Mouse (Mus musculus) small intestine, adult 2 months (tissue): ENCODE measurements at regions not wholly inside any gene's neighbourhood (a gene's known extent, or its start where the extent isn't known, plus 50 kb on each side); places are given as distances from the start of the nearest gene placed in this dataset.

Experiments
- H3K27ac ChIP-seq: fragments of 200-500 bp; 2 replicates; pipeline ENCODE4 v1.5.1; 2012; ENCODE audit warnings: low read depth, low read length, control low read depth, inconsistent platforms; ENCODE audit not compliant: insufficient read depth
- H3K27me3 ChIP-seq: fragments of 200-500 bp; 2 replicates; pipeline ENCODE4 v1.6.1; 2012; ENCODE audit warnings: mild to moderate bottlenecking, moderate library complexity, low read length, inconsistent platforms; ENCODE audit not compliant: control insufficient read depth, insufficient read depth
- H3K36me3 ChIP-seq: fragments of 200-500 bp; 2 replicates; pipeline ENCODE4 v1.6.1; 2012; ENCODE audit warnings: mild to moderate bottlenecking, low read length, control low read depth, inconsistent platforms; ENCODE audit not compliant: control insufficient read depth, insufficient read depth
- H3K4me1 ChIP-seq: fragments of 200-500 bp; 2 replicates; pipeline ENCODE4 v1.6.1; 2012; ENCODE audit warnings: low read length, inconsistent platforms, mixed read lengths; ENCODE audit not compliant: control insufficient read depth, insufficient read depth, insufficient read length
- H3K4me3 ChIP-seq: fragments of 200-500 bp; 2 replicates; pipeline ENCODE4 v1.5.1; 2012; ENCODE audit warnings: low read depth, mild to moderate bottlenecking, control low read depth, inconsistent platforms, low read length, moderate library complexity
- CTCF ChIP-seq: fragments of 200-500 bp; IDR thresholded peaks from 2 replicates; pipeline ENCODE4 v1.5.1; 2012; ENCODE audit warnings: low read depth, mild to moderate bottlenecking, control low read depth, inconsistent platforms, low read length, moderate library complexity, mixed read lengths; ENCODE audit not compliant: insufficient replicate concordance, insufficient read length; ENCODE audit errors: extremely low read depth
- POLR2A ChIP-seq: fragments of 200-500 bp; IDR thresholded peaks from 2 replicates; pipeline ENCODE4 v1.6.1; 2012; ENCODE audit warnings: low read depth, mild to moderate bottlenecking, control low read depth, inconsistent platforms, low read length, moderate library complexity
- WGBS: fragments of 180-500 bp; shearing (Covaris S2); methylation state at CpG from one replicate; pipeline ENCODE4 v1.1.7; 2018; 5-methylcytosine and 5-hydroxymethylcytosine counted together

DNA sequence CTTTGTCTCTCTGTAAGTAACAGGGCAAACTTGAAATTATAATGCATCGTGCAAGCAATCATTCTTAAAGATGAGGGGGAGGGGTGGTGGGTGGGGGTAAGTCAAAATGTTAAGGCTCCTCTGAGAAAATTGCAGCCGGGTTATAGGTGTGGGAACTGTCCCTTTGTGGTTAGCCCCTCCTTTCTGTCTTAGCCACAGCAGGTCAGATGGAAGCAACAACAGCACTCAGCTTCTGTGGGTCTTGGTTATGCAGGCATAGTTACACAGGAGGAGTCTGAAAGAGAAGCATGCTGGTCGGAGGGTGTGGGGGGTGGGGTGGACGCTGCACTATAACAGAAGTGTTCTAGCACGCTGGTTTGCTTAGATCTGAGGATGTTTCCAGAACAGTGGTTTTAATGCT is 53.5 kb upstream of the Scrg1 start:
- Histone ChIP-seq H3K4me1 (no peaks in the 10 kb centered on the region), H3K27me3 (no peaks in the 10 kb centered on the region), H3K27ac (no peak overlapping the region), H3K36me3 (no peaks in the 10 kb centered on the region), H3K4me3 (no peak overlapping the region)
- TF ChIP-seq POLR2A (no peak), CTCF (no peak)
- 62% methylated on average over 5 of the region's 5 CpGs for WGBS

DNA sequence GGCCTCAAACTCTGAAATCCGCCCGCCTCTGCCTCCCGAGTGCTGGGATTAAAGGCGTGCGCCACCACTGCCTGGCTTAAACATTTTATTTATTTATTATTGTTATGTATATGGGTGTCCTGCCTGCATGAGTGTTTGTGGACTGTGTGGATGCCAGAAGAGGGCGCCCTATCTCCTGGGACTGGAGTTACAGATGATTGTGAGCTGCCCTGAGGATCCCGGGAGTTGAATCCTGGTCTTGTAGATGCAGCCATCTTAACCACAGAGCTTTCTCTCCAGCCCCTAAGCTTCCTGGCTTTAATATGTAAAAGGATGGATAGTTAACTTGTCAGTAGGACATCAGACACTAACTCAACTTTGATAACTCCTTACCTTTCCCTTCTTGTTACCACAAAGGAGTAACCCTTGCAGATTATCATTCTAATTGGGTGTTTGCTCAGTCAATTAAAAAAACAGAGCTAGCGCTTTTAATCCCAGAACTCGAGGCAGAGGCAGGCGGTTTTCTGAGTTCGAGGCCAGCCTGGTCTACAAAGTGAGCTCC is 52.0 kb upstream of the Scrg1 start:
- TF ChIP-seq POLR2A (no peak), CTCF (peak; percentile 11; the same call in 1 of the 2 replicates)
- 77% methylated on average over 11 of the region's 11 CpGs for WGBS

DNA sequence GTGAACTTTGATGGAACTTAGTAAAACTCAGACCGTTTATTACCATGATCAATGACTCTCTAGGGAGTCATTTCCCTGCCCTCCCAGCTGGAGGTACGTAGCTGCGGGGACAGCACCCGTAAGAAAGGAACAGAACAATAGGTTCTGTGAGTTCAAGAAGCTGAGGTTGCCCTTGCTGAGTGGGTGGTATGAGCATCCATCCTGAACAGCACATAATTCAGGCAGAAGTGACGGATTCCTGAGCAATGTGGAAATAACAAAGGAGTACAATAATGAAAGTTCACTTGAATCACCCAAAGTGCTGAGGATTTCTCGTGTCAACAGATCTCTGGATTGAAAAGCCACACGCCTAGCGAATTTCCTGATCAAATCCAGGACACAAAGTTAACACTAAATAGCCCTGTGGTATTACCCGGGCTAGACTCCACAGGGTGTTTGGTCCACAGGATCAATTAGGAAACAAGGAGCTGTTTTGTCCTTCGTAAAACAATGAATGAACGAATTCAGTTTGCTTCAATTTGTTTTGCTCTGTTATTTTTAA is 50.4 kb upstream of the Scrg1 start:
- 50% methylated on average over 11 of the region's 11 CpGs for WGBS
- no peaks in the 10 kb centered on the region for H3K27me3 ChIP-seq

More for the DNA sequence above, 52.0 kb upstream of the Scrg1 start:
- Histone ChIP-seq H3K4me3 (no peak overlapping the region), H3K36me3 (no peaks in the 10 kb centered on the region), H3K4me1 (no peaks in the 10 kb centered on the region), H3K27me3 (no peaks in the 10 kb centered on the region), H3K27ac (no peak overlapping the region)

More for the DNA sequence above, 50.4 kb upstream of the Scrg1 start:
- TF ChIP-seq POLR2A = no peak
- no peak for TF ChIP-seq CTCF
- H3K36me3 ChIP-seq = no peaks in the 10 kb centered on the region
- H3K27ac ChIP-seq = no peak overlapping the region
- peaks cover 5% of the 10 kb centered on the region; the same call in 1 of the 2 replicates for H3K4me1 ChIP-seq
- no peak overlapping the region for H3K4me3 ChIP-seq
